Mouse (Mus musculus) adipocyte (in vitro differentiated cells): ENCODE measurements around the gene Pmch.

ENCODE experiments used
- DNase-seq: peaks from one replicate; pipeline ENCODE4 v3.0.0-alpha.2; 2016; ENCODE audit warnings: low spot score

The Pmch gene

DNA sequence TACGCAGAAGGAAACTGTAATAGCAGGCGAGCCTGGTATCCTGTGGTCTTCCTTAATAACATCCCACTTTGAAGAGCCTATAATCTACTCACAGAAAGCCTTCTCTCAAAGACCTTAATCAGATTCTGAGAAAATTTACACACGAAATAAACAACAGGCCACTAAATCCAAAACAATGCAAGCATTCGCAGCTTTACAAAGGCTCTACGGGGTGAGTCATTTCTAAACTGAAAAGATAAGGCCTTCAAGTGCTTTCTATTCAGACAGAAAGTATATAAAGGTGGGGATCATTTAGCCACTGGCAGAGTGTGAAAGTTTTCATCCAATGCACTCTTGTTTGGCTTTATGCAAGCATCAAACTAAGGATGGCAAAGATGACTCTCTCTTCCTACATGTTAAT, at the start of gene Pmch:
Gene Pmch, plus strand, starts transcription at position 301 of the 400 bp plus-strand sequence.
- DNase-seq = no peak

DNA sequence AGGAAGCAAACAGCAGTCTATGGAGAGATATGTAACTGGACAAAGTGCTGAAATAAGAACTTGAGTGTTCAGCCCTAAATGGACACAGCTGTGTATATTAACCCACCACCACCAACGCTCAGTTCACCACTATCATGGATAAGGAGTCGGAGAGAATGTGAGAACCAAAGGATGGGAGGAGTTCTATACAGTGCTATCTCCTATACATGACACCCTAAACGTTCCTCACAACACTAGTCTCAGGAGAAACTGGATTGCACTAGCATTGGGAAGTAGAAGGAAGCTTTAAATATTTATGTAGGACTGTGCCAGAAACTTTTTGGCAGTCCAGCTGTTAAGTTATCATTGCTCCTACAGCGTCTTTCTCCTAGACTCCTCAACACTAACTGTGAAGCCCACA, 46.6 kb upstream of the Pmch start:
- no peak for DNase-seq

DNA sequence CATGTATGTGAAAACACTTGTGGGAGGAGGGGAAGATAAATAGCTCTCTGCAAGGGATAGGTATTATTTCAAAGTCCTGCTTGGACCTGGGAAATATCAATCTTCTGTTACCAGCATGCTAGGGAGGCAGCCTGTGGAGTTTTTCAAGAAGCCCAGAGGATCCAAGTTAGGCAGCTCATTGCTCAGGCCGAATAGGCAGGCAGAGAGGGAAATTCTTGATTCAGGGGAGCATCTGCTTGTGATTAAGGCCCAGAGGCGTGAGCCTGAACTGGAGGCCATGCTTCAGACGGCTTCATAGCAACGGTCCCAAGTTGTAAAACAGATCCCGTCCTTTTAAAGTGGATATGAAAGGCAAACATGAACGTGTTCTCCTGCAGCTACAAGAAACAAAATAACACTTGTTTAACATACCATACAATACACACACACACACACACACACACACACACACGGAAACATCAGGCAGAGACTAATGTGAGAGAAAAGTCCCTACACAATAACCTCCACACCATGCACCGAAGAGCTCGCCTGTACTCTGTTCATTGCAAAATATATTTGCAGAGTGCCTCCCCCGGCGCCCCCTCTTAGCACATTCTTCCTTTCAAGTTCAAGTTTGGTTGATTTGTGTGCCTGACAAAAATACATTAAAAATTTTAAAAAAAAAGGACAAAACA, 44.6 kb upstream of the Pmch start:
- DNase-seq = no peak

DNA sequence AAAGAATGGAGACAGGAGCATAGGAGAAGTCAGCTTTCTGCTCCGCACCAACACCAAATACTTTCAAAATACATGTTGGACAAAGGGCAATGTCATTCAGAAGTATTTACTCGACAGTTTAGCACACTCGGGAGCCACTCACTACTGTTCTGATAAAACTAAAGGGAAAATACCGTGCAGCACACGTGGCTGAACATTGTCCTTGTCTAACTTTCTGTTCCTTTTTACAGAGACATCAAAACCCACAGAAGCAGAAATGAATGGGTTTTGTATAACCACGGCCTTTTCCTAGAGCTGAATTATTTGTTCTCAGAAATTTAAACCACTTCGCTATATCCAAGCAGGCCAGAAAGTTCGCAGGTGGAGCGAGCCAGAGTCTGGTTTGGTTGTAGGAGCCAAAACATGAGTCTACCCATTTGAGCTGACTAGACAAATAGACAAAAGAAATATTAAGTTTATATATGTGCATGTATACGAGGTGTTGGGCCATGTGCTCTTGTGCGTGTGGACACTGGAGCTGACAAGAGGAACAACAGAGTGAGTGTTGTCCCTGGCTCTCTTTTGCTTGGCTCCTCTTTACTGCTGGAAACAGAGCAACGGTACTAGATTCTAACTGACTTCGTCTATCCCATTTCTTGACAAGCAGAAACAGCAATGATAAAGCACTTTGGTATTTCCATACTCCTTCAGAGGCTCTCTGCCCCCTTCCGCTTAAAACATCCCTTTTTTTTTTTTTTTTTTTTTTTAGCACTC, 36.5 kb upstream of the Pmch start:
- peak; percentile 14 for DNase-seq

DNA sequence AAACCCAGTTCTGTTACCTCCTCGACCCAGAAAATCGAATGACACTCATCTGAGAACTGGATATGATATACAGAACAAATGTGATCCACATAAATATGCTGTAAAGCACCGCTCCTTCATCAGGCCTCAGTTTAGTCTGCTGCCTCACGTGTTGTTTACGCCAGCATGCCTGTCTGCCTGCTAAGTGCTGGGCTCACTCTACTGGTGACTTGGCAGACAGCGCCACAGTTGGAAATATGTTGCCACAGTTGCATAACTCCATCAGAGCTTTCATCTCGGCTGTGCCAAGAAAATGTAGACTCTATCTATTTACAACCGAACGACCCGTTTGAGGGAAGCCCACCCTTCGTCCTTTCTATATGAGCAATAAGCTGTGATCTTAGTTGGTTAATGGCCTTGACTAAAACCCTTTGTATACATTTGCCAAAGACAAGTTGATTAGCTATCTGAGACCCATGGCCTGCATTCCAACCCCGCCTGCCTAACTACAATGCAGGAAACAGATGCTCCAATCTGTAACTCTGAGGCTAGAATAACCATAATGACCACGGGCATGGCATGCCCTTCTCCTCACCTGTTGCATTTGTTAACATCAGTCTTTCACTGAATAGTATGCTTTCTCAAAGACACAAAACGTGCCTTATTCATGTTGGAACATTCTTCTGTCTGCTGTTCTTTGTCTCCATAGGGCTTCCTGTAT, 33.8 kb upstream of the Pmch start:
- peak; percentile 49 for DNase-seq

DNA sequence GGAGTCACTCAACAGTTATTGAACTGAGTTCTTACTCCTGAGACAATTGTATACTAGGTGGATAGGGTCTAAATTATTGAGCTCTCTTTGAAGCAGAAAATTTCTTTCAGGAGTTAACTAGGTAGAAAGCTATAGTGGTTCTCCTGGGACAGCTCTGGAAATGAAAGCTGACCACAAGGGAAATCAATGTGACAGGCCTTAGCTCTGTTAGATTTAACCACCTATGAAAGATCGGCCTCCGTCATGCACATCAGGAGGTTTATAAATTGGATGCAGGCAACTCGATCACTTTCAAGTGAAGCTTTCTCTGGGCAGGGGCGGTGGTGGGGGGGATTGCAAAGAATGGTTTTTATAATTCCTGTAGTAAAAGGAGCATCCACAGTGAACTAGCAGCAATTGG, 27.4 kb upstream of the Pmch start:
- DNase-seq = no peak

DNA sequence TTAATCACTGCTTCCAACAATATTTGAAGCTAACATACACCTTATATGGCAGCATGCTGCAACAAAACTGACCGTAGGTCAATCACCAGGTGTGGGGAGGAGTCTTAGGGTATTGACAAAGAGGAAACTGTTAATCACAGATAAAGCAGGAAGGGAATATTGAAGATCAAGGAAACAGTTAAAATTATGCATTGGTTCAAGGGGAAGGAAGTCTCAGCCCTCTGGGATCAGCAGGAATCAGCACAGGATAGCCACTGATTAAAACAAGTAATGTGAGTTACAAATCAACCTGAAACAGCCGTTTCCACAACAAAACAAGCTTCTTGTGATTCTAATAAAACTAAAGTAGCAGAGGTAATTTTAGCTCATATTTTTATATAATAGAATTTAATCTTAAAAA, 26.0 kb upstream of the Pmch start:
- DNase-seq = no peak

DNA sequence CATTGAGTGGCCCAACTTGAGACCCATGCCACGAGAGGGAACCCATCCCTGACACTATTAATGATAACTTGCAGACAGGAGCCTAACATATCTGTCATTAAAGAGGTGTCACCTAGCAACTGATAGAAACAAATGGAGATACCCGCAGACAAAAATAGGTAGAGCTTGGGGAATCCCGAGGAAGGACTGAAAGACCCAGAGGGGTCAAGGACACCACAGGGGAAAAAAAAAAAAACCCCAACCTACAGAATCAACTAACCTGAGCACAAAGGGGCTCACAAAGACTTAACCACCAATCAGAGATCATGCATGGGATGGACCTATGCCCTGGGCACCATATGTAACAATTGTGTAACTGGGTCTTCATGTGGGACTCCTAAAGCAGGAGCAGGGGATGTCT, 23.5 kb upstream of the Pmch start:
- DNase-seq = no peak

DNA sequence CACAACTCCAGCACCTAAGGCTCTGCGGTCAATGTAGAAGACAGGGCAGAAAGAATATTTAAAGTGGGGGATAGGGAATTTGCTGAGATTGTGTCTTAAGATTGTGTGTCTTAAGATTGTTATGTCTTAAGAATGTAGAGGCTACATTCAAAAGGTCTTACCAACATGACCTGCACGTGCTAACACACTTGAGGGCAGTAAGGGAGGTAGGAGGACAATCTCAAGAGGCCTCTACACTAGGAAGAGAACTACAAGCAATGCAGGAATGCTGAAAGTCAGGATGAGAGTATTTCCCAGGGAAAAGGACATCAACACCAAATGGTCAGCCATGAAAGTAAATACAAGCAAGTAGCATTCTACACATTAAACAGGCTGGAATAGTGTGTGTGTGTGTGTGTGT, 15.3 kb downstream of the Pmch start:
- no peak for DNase-seq

DNA sequence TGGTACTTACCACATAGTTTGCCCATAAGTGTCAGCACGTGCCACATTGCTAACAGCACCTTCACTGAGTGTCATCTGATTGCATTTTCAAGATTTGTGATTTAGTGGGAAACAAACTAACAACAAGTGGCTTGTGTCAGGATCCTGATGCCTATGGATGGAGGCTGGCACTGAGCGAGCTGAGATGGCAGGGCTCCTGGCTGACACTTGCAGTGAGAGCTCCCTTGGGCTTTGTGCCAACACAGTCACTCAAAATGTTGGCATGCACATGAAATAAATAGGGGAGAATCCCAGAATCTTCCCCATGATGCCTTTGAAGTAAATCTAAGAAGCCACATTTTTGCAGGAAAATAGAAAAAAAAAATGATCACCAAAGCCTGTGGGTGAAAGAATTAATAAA, 22.4 kb downstream of the Pmch start:
- no peak for DNase-seq

DNA sequence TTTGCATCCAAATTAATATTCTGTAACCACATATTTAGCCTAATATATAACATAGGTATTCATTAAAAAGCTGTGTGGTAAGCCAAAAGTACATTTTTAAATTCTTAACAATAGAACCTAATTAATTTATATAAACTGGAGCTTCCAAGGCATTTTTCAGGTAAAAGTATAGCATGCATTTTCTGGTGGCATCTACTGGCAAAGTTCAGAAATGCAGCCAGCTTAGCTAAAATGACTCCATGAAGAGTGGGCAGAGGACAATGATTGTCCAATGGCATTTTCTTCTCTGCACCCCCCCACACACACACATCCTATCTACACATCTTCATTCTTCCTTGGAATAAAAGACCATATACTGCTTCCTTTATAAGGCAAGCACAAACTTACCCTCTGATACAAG, 28.8 kb downstream of the Pmch start:
- DNase-seq = peak; percentile 22

DNA sequence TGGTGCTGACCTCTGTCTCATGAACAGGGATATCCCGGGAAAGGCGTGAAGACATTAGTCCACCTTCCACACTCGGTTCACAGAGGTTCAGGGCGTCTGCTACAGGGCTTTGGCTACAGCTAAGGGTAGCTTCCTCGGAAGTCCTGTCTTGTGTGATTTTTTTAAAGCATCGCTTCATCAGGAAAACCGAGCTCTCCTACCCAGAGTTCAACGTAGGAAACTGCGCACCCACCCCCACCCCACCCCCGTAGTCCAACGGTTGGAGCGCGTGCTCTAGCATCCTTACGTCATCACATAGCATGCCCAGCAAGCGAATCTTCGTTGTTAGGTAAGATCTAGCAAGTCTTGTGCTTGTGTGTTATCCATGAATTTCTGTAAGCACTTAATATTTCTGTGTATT, 44.8 kb downstream of the Pmch start:
- no peak for DNase-seq
